Mouse (Mus musculus): ENCODE measurements around the gene Hdgfl1. TPM values are rescaled to one million over a fixed set of nuclear protein-coding genes. Genes with fewer than 3 reads are reported as not detected.

Hdgfl1 gene
- total RNA-seq (2021) = not detected
- long read RNA-seq, experiment 1 = 0 reads
- long read RNA-seq, experiment 2 = 0 reads

DNA sequence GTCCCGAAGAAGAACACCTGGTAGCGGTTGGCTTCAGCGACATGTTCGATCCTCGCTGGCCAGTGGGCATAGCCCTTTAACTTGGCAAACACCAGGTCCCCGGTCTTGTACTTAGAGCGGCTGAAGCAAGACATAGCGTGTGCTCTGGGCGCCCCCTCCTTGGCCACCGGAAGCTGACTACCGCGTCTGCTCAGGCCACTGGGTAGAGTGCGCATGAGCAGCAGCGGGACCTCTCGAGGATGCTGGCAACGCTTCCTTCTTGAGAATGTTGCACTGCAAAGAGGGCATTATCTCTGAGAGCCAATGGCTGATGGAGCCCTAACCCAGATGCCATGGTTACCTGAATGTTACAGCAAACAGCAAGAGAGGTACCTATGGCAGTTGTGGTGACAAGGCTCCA, at the start of gene Hdgfl1:
TSS of gene Hdgfl1 (minus strand) at position 211 of the 400 bp plus-strand sequence.
- DNase-seq = no peak

DNA sequence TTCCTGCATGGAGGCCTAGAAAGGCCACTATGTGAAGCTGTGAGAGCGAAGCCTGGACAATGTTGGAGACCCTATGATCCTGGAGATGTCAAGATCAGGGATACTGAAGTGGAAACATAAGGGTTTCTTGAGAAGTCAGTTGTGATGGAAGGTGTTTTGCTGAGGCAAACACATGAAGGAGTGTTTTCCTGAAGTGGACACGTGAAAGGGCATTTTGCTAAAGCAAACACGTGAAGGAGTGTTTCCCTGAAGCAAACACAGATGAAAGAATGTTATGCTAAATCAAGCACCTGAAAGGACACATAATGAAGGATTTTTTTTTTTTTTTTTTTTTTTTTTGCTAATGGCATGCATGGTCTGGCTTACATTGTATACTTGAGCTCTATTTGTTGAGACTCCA, 25.5 kb upstream of the Hdgfl1 start:
- DNase-seq = no peak

DNA sequence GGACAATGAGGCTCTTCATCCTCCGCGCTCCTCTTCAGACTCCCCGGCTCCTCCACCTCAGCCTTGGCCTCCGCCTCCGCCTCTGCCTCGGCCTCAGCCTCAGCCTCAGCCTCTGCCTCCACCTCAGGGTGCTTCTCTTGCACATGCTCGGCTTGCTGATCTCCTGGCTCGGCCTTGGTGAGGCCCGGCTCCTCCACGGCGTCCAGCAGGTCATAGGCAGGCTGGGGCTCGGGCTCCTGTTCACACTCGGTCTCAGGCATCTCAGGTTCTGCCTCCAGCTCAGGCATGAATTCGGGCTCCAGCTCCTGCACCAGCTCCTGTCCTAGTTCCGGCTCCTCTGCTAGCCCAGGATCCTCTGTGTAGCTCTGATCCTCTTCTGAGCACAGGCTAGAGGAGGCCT, 541 bp downstream of the Hdgfl1 start:
- no peak for DNase-seq

DNA sequence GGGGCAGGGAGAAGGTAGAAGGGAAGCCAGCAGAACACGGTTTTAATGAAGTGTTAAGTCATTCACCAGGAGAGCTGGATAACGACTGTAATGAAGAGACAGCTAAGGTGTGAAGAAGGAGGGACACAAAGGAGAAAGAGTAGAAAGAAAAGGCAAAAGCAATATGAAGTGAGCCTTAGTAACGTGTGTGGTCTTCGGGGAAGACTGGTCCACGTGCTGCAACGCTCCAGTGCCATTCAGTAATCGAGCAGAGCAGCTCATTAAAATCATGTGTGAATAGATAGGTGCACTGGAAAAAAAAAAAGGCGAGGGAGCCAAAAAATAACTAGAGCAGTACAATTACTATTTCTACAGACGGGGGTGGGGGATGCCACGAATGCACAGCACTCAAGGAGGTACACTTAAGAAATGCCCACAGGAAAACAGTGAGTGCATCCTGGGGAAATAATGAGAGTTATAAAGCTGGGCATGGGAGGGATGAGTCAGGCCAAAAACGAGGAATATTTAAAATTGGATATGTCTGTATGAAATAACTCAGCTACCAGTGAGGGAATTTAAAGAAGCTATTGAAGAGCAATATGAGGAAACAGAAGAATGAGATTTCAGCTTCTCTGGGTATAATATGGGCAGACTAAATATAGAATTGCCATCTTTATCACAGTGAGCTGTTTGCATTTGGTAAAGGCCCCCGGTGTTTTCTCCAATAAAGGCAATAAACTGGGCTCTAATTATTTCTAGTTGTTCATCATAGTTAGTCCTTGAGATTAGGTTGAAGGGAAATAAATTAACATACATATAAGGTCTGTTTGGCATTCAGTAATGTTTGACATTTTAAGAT, 7.8 kb downstream of the Hdgfl1 start:
- no peak for DNase-seq

DNA sequence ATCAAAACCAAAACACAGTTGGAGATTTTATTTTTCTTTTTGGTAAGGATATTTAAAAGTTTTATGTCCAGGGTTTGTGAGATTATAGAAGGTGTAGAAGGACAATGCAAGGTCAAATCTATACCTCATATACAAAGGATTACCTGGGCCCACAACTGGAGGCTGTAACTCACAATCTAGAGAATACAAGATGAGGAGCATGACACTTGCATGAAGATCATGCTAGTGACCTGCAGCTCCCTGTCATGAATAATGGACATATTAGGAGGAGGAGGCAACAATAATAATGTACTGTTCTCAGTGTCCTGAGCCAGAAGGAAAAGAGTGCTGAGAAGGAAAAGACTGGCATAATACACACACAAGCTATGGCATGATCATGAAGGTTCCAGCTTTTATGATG, 17.1 kb downstream of the Hdgfl1 start:
- DNase-seq = no peak

DNA sequence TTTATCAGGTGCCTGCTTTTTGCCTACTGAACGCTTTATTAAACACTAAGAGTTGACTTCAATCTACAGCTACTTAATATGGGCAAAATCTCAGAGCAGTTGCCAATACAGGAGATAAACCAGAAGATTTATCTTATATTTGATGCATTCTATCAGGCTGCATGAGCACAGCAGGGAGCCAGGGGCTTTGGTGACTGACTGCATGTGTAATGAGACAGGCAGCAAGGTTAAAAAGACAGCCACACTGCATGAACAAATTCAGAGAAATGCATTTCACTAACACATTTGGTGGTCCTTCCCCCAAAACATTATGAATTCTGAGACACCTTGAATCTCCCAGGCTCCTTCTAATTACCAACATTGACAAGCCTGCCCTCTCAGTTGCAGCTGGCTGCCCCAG, 17.6 kb downstream of the Hdgfl1 start:
- DNase-seq = no peak

DNA sequence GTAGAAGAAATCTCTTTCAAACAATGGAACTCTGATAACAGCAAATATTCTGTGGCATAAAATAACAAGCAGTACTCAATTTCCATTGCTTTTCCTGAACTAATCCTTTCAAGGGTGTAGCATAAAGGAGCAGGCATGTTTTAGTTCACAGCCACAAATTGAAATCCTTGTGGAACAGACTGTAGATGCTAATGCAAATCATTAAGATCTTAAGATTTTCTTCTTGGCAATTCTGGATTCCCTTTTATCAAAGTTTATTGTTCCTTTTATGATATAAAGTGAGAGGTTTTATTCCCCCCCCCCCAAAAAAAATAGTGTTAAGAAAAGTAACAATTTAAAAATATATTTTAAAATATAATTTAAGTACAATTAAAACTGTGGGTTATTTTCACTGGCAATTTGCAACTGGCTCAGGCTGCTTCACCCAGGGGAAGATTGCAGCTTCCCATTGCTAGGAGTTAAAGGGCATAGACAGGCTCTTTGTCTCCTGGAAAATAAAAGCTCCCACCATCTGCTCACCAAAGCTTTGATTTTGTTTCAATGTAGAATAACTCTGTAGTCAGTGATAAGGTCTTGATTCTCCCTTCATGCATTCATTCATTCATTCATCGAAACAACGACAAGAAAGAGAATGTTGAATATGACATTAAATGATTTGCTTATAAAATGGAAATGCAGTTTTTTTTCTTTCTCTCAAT, 24.1 kb downstream of the Hdgfl1 start:
- no peak for DNase-seq

DNA sequence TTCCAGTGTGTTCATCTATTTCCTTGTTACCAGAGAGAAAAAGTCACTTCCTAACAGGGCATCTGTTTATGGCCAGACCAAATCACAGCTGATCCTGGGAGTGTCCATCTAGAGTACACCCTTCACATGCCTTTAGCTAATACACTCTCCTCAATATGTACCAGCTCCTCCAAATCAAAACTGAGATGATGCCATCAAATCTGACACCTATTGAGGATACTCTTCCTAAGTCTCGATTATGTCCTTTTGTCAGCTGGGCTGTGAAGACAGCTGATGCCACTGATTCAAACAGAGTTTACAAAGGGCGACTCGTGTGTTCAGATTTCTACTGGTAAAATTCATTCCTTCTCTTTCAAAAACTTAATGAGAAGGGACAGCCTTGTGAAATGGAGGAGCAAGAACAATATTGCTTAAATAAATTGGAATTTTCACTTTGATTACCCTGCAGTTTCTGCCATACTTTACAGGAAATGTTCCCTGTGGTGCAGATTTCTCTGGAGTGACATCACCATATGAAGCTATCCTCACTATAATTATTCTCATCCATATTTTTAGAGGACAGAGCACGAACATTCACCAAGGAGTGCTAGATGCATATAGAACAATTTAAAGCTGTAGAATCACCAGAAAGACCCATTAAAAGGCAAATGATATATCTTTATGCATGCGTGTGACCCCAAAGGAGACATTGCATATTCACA, 24.8 kb downstream of the Hdgfl1 start:
- DNase-seq = no peak

DNA sequence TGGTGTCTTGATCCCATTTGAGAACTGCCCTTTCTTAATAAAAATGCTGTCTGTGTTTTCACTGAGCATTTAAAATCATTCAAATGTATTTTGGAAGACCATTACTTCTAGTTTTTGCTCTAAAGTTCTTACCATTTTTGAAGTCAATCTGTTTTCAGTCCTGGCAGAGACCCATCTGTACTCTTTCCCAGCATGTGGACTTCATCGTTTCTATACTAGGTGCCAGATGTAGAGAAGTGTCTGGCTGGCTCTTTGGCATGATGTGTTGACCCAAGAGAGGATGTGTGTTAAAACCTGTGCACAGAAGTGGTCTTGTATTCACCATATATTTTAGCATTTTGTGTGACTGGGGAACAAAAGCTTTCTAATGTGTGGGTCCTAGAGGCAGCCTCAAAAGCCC, 25.9 kb downstream of the Hdgfl1 start:
- DNase-seq = no peak

DNA sequence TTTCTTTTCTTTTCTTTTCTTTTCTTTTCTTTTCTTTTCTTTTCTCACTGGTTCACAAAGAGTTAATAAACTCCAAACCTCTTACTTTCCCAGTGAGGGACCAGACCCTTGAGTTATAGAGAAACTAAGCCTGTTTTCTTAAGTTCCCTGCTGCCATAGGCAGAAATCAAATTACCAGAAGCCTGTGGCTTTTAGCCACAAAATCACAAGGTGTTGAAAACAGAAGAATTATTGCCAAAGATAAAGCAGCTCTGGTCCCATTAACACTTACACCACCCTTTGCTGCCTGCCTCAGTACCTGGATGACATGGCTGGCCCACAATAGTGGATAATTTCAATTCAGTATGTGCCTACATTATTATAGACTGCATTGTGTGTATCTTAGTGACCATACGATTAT, 35.0 kb downstream of the Hdgfl1 start:
- no peak for DNase-seq

DNA sequence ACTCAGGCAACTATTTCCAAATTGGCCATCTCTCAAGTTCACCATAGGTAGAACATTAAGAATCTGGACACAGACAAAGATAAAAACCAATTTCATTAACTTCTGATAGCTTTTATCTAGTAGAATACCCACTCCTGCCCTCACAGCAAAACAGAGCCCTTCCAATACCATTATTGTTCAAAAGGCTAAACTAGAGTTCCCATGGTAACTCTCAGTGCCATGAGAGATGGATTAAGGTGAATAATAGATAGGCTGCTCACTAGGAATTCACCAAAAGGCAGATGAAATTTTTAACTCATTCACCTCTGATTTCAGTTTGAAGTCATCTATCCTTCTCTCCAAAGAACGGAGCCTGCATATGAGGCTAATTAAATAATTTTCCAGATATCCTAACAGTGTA, 45.7 kb downstream of the Hdgfl1 start:
- DNase-seq = no peak

DNA sequence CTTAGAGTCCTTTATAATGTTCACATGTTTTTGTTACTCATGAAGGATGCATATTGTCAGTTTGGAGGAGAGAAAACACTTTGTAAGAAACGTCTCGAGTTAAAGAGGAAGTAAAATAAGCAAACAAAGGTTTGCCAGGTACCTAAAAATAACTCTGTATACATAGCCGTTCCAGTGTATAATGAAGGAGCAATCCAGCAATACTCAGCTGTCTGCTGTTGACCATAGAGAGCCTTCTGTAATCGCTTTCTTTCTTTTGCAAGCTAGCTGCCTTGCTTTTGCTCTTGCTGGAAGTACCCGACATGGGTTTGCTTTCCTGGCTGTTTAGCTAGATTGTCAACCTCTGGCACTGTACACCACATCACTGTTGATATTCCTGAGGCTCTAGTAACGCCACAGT, 48.6 kb downstream of the Hdgfl1 start:
- no peak for DNase-seq

DNA sequence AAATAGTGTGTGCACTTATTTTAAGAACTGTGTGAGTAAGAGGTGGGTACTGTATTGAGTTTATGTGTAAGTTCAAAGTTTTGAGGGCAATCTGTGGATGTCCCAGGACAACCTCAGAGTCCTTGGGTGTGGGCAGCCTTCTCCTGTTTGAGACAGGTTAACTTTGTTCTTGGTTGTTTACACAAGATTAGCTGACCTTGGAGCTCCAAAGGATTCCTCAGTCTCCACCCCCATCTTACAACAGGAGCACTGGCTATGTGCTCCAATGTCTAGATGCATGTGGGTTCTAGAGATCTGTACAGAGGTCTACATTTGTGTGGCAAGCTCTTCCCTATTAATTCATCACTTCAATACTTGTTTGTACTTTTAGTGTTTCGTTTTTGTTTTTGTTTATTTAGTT, 49.0 kb downstream of the Hdgfl1 start:
- DNase-seq = no peak

DNA sequence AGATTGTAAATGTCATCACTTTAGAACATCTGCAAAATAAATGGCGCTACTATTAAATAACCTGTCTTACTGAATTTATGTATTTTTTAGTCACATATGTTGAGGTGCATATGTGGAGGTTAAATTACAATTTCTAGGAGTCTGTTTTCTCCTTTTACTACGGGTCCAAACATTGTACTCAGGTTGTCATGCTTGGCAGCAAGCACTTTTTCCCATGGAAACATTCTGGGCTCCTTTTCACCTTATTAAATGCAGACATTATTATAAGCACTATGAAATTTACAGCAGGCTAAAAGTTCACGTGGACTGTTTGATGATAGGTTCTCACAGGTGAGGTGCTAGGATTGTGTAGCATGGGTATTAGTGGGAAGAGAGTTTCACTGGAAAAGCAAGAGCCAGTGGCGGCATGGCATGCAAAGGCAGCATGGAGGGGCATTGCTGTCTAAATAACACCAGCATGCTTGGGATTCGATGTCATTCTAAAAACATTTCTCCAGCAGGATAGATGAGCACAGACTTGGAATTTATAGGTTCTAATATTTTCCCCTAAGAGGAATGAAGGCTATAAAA, 50.7 kb downstream of the Hdgfl1 start:
- DNase-seq = no peak
